Mouse (Mus musculus): ENCODE results near the gene Fkbpl. TPM values are rescaled to one million over a fixed set of nuclear protein-coding genes. Genes with fewer than 3 reads are reported as not detected.

The Fkbpl gene
- polyA plus RNA-seq, 1 experiment from 2014 or later = 14.4 TPM

DNA sequence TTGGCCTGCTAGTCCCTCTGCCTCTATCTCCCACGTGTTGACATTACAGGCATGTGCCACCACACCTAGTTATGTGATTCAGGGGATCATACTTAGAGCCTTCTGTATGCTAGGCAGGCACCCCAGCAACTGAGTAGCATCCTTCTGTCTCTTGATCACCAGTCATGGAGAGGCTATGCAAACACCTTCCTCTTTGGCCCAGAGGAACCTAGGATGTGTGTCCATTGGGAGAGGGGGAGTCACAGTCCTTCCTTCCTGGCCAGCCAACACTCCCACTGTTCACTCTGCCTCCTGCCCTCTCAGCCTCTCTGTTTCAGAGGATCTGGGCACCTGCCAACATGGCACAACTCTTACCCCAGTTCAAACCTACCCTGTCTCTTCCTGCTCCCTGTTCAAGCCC is 19.0 kb downstream of the Fkbpl start:
- H3K4me3 ChIP-seq (ENCODE audit: low read depth, low read length) = no peak overlapping the region
- ATAC-seq (ENCODE audit: low FRiP score) = no peak
- no peak overlapping the region for H3K4me2 ChIP-seq
- no peaks in the 10 kb centered on the region for H3K36me3 ChIP-seq (ENCODE audit: control insufficient read depth, insufficient read depth, low read length)
- H3K27ac ChIP-seq (ENCODE audit: low read depth, low read length) = no peak overlapping the region
- no peaks in the 10 kb centered on the region; the same call in 1 of the 2 replicates for H3K4me1 ChIP-seq (ENCODE audit: control insufficient read depth, insufficient read depth, low read length)
- H3K27me3 ChIP-seq (ENCODE audit: control insufficient read depth, insufficient read depth, low read length) = no peaks in the 10 kb centered on the region; the same call in 1 of the 2 replicates
- DNase-seq (ENCODE audit: low spot score, missing footprints) = no peak
- H3K9me3 ChIP-seq (ENCODE audit: control insufficient read depth, low read length) = no peaks in the 10 kb centered on the region
- WGBS = 46% methylated on average over 1 of the region's 1 CpGs
- H3K9ac ChIP-seq (ENCODE audit: low read length) = no peak overlapping the region

DNA sequence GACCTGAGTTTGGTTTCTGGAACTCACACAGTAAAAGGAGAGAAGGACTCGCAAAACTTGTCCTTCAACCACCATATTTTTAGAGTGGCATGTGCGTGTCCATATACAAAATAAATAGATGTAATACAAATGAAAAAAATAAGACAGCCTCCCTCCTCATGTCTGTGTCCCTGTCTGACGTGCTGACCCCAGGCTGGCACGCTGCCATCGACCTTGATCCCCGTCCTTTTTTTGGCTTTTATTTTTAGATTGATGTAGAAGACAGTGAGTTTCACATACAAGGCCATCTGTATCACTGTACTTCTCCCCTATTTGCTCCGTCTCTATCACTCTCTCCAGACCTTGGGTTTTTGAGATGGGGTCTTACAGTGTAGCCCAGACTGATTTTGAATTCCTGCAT is 19.9 kb downstream of the Fkbpl start:
- H3K27me3 ChIP-seq (ENCODE audit: control insufficient read depth, insufficient read depth, low read length) = no peaks in the 10 kb centered on the region; the same call in 1 of the 2 replicates
- H3K4me1 ChIP-seq (ENCODE audit: control insufficient read depth, insufficient read depth, low read length) = no peaks in the 10 kb centered on the region; the same call in 1 of the 2 replicates
- H3K4me3 ChIP-seq (ENCODE audit: low read depth, low read length) = no peak overlapping the region
- no peaks in the 10 kb centered on the region for H3K9me3 ChIP-seq (ENCODE audit: control insufficient read depth, low read length)
- 85% methylated on average over 7 of the region's 7 CpGs for WGBS
- H3K4me2 ChIP-seq = no peak overlapping the region
- no peak for ATAC-seq (ENCODE audit: low FRiP score)
- no peak for DNase-seq (ENCODE audit: low spot score, missing footprints)
- no peaks in the 10 kb centered on the region for H3K36me3 ChIP-seq (ENCODE audit: control insufficient read depth, insufficient read depth, low read length)
- no peak overlapping the region for H3K27ac ChIP-seq (ENCODE audit: low read depth, low read length)
- no peak overlapping the region for H3K9ac ChIP-seq (ENCODE audit: low read length)

DNA sequence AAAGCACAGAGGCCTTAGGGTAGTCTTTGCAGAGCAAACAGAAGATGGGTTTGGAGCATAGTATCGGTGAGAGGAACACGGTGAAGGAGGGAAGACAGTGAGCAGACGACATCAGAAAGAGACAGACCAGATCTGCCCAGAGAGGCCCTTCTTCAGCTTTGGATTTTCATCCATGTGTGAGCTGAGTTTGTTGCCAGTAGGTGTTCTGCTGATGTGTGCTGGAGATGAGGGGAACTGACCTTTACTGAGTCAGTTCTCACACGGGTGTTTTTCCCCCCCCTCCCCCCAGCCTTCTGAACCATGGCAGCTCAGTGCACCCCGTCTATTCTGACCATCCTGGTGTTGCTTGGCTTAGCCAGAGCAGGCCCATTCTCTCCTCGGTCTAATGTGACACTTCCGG is 25.7 kb downstream of the Fkbpl start, which contains the start of gene Tnxb:
Tnxb (plus strand) TSS at position 301 of the 400 bp plus-strand sequence.
- peaks cover 45% of the 10 kb centered on the region for H3K27me3 ChIP-seq (ENCODE audit: control insufficient read depth, insufficient read depth, low read length)
- 62% methylated on average over 7 of the region's 7 CpGs for WGBS
- H3K9ac ChIP-seq (ENCODE audit: low read length) = peak within 1 kb of the TSS; percentile 45
- H3K27ac ChIP-seq (ENCODE audit: low read depth, low read length) = no peak within 1 kb of the TSS
- H3K36me3 ChIP-seq (ENCODE audit: control insufficient read depth, insufficient read depth, low read length) = no peaks in the 10 kb centered on the region
- peak within 1 kb of the TSS; percentile 65 for H3K4me2 ChIP-seq
- DNase-seq (ENCODE audit: low spot score, missing footprints) = no peak
- H3K9me3 ChIP-seq (ENCODE audit: control insufficient read depth, low read length) = no peaks in the 10 kb centered on the region
- H3K4me1 ChIP-seq (ENCODE audit: control insufficient read depth, insufficient read depth, low read length) = peaks cover 10% of the 10 kb centered on the region
- no peak for ATAC-seq (ENCODE audit: low FRiP score)
- peak within 1 kb of the TSS; percentile 34 for H3K4me3 ChIP-seq (ENCODE audit: low read depth, low read length)

DNA sequence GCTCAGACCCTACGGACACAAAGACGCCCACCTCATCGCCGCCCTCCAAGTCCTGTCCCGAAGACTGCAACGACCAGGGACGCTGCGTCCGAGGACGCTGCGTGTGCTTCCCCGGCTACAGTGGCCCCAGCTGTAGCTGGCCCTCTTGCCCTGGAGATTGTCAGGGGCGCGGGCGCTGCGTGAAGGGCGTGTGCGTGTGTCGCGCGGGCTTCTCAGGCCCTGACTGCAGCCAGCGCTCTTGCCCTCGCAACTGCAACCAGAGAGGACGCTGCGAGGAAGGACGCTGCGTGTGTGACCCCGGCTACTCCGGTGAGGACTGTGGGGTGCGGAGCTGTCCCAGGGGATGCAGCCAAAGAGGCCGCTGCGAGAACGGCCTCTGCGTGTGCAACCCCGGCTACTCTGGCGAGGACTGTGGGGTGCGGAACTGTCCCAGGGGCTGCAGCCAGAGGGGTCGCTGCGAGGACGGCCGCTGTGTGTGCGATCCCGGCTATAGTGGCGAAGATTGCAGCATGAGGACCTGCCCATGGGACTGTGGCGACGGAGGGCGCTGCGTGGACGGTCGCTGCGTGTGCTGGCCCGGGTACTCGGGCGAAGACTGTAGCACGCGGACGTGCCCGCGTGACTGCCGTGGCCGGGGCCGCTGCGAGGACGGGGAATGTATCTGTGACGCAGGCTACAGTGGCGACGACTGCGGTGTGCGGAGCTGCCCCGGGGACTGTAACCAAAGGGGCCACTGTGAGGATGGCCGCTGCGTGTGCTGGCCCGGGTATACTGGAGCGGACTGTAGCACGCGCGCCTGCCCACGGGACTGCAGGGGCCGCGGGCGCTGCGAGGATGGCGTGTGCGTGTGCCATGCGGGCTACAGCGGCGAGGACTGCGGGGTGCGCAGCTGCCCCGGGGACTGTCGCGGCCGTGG is 26.8 kb downstream of the Fkbpl start:
- WGBS = 9% methylated on average over 93 of the region's 93 CpGs
- DNase-seq (ENCODE audit: low spot score, missing footprints) (peak; percentile 93), ATAC-seq (ENCODE audit: low FRiP score) (peak; percentile 52)
- Histone ChIP-seq H3K4me2 (peak overlapping the region; percentile 65), H3K27me3 (ENCODE audit: control insufficient read depth, insufficient read depth, low read length) (peaks cover 45% of the 10 kb centered on the region), H3K9me3 (ENCODE audit: control insufficient read depth, low read length) (no peaks in the 10 kb centered on the region), H3K9ac (ENCODE audit: low read length) (peak overlapping the region; percentile 45), H3K27ac (ENCODE audit: low read depth, low read length) (no peak overlapping the region), H3K4me3 (ENCODE audit: low read depth, low read length) (peak overlapping the region; percentile 34), H3K36me3 (ENCODE audit: control insufficient read depth, insufficient read depth, low read length) (no peaks in the 10 kb centered on the region), H3K4me1 (ENCODE audit: control insufficient read depth, insufficient read depth, low read length) (peaks cover 10% of the 10 kb centered on the region)

DNA sequence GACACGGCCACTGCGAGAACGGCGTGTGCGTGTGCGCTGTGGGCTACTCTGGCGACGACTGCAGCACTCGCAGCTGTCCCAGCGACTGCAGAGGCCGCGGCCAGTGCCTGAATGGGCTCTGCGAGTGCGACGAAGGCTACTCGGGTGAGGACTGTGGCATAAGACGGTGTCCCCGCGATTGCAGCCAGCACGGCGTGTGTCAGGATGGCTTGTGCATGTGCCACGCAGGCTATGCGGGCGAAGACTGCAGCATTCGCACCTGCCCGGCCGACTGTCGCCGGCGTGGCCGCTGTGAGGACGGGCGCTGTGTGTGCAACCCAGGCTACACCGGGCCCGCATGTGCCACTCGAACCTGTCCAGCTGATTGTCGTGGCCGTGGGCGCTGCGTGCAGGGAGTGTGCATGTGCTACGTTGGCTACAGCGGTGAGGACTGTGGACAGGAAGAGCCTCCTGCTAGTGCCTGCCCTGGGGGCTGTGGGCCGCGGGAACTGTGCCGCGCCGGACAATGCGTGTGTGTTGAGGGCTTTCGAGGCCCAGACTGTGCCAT is 27.8 kb downstream of the Fkbpl start:
- H3K27me3 ChIP-seq (ENCODE audit: control insufficient read depth, insufficient read depth, low read length) = peaks cover 45% of the 10 kb centered on the region
- H3K36me3 ChIP-seq (ENCODE audit: control insufficient read depth, insufficient read depth, low read length) = no peaks in the 10 kb centered on the region
- 31% methylated on average over 47 of the region's 49 CpGs for WGBS
- H3K4me3 ChIP-seq (ENCODE audit: low read depth, low read length) = peak overlapping the region; percentile 34
- peaks cover 10% of the 10 kb centered on the region for H3K4me1 ChIP-seq (ENCODE audit: control insufficient read depth, insufficient read depth, low read length)
- peak overlapping the region; percentile 65 for H3K4me2 ChIP-seq
- H3K9ac ChIP-seq (ENCODE audit: low read length) = peak overlapping the region; percentile 45; the same call in 1 of the 2 replicates
- H3K27ac ChIP-seq (ENCODE audit: low read depth, low read length) = no peak overlapping the region
- no peak for ATAC-seq (ENCODE audit: low FRiP score)
- no peaks in the 10 kb centered on the region for H3K9me3 ChIP-seq (ENCODE audit: control insufficient read depth, low read length)
- DNase-seq (ENCODE audit: low spot score, missing footprints) = peak; percentile 91

DNA sequence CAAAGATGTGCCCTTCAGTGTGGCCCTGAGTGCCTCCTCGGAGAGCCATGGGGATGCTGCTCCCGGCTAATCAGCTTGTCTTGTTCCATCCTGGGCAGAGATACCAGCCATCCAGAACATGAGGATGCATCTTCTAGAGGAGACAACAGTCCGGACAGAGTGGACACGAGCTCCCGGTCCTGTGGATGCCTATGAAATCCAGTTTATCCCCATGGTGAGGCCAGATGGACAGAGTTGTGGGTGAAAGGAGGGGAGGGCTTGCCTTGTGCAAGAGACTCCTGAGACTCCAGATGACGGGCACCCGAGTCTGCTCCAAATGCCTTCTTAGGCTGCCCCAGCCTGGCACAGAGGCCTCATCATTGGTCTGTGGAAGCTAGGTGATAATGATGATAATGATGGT is 28.6 kb downstream of the Fkbpl start:
- 84% methylated on average over 7 of the region's 7 CpGs for WGBS
- peaks cover 45% of the 10 kb centered on the region for H3K27me3 ChIP-seq (ENCODE audit: control insufficient read depth, insufficient read depth, low read length)
- no peak for ATAC-seq (ENCODE audit: low FRiP score)

DNA sequence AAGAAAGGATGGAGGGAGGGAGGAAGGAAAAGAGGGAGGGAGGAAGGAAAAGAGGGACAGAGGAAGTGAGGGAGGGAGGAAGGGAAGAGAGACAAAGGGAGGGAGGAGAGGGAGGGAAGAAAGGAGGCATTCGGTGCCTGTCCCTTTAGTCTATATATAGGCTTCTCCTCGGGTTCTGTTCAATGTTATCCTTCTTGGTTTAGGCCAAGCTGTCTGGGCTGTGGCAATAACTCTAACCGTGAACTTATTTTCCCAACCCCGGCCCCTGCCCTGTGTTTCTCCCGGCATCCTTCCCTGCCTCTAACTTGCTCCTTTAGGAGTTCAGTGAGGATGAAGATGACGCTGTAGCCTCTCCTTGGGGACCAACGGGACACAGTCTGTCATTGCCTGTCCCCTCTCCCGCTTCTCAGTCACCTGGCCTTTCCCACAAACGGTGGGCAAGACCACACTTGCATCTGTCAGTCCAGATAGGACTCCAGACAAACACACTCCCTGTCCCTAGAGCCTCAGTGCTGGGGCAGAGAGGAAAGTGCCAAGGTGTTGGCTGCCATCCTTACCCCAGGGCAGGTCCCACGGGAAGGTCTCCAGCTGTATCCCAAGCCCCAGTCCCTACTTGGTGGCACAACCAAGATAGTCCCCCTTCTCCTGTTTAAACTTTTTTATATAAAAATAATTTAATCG is 30.1 kb downstream of the Fkbpl start:
- no peak overlapping the region for H3K4me3 ChIP-seq (ENCODE audit: low read depth, low read length)
- ATAC-seq (ENCODE audit: low FRiP score) = no peak
- no peaks in the 10 kb centered on the region for H3K36me3 ChIP-seq (ENCODE audit: control insufficient read depth, insufficient read depth, low read length)
- peaks cover 10% of the 10 kb centered on the region for H3K4me1 ChIP-seq (ENCODE audit: control insufficient read depth, insufficient read depth, low read length)
- no peak overlapping the region for H3K9ac ChIP-seq (ENCODE audit: low read length)
- H3K9me3 ChIP-seq (ENCODE audit: control insufficient read depth, low read length) = no peaks in the 10 kb centered on the region
- peaks cover 45% of the 10 kb centered on the region for H3K27me3 ChIP-seq (ENCODE audit: control insufficient read depth, insufficient read depth, low read length)
- WGBS = 71% methylated on average over 11 of the region's 11 CpGs
- peak; percentile 26 for DNase-seq (ENCODE audit: low spot score, missing footprints)
- no peak overlapping the region for H3K4me2 ChIP-seq
- H3K27ac ChIP-seq (ENCODE audit: low read depth, low read length) = no peak overlapping the region

More for the DNA sequence above, 28.6 kb downstream of the Fkbpl start:
- H3K4me2 ChIP-seq = no peak overlapping the region
- no peak overlapping the region for H3K9ac ChIP-seq (ENCODE audit: low read length)
- H3K9me3 ChIP-seq (ENCODE audit: control insufficient read depth, low read length) = no peaks in the 10 kb centered on the region
- H3K4me3 ChIP-seq (ENCODE audit: low read depth, low read length) = no peak overlapping the region
- H3K27ac ChIP-seq (ENCODE audit: low read depth, low read length) = no peak overlapping the region
- peak; percentile 77 for DNase-seq (ENCODE audit: low spot score, missing footprints)
- peaks cover 10% of the 10 kb centered on the region for H3K4me1 ChIP-seq (ENCODE audit: control insufficient read depth, insufficient read depth, low read length)
- H3K36me3 ChIP-seq (ENCODE audit: control insufficient read depth, insufficient read depth, low read length) = no peaks in the 10 kb centered on the region

DNA sequence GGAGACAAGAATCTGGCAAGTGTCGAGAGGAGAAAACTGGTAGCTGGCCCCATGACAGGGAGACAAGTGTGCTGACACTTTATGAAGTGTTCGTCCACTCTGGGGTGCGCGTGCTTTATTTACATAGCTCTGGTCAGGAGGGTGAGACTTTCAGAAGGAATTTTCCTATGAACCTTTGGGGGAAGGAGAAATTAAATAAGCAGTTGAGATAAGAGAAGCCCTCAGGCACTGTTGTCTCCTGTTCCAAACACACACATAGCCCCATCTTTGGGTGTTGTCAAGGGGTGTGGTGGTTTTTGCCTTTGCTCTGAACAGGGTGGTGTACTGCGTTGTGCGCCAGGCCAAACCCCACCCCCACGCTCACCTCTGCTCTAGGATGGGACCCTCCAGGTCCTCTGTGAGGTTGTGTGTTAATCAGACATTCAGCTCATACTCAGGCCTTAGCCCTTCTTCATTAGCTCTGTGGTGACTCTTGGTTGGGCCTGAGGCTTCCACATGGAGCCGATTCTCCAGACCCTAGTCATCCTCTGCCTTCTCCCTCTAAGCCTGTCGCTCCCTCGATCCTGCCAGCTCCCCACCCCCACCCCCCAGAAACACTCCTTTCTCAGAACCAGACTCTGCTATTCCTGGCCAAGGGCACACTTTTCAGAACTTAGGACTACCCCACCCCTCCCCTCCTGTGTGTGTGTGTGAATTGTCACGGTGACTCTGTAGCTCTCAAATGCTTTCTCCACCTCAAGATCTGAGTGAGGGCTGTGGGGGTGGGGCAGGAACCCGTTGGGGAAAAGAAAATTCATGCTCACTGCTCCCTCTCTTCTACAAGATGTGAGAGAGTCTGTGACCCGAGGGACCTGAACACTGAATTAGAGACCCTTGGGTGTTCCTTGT is 30.9 kb downstream of the Fkbpl start:
- ATAC-seq (ENCODE audit: low FRiP score) = no peak
- WGBS = 82% methylated on average over 13 of the region's 13 CpGs
- Histone ChIP-seq H3K27me3 (ENCODE audit: control insufficient read depth, insufficient read depth, low read length) (peaks cover 37% of the 10 kb centered on the region), H3K9me3 (ENCODE audit: control insufficient read depth, low read length) (no peaks in the 10 kb centered on the region), H3K4me2 (no peak overlapping the region), H3K27ac (ENCODE audit: low read depth, low read length) (no peak overlapping the region), H3K9ac (ENCODE audit: low read length) (no peak overlapping the region), H3K4me1 (ENCODE audit: control insufficient read depth, insufficient read depth, low read length) (peaks cover 10% of the 10 kb centered on the region), H3K36me3 (ENCODE audit: control insufficient read depth, insufficient read depth, low read length) (no peaks in the 10 kb centered on the region), H3K4me3 (ENCODE audit: low read depth, low read length) (no peak overlapping the region)
- peak; percentile 74 for DNase-seq (ENCODE audit: low spot score, missing footprints)

Measured in midbrain, embryonic 11.5 days (tissue).